Mouse (Mus musculus): ENCODE data around the gene Enkd1. TPM values are rescaled to one million over a fixed set of nuclear protein-coding genes. Genes with fewer than 3 reads are reported as not detected.

The Enkd1 gene
- 1 to 10 TPM; 2.0 to 3.7 TPM for total RNA-seq (2021)
- long read RNA-seq, experiment 1, partial matches to known transcripts, result 0 of 1 reads
- long read RNA-seq, experiment 1, other reads (novel, unspliced or antisense), result 1 of 1 reads
- long read RNA-seq, experiment 2, partial matches to known transcripts, result 0 of 1 reads
- long read RNA-seq, experiment 2, other reads (novel, unspliced or antisense), result 1 of 1 reads

- peak; percentile 66 for DNase-seq
These were observed at the start of gene Enkd1, which contains the start of gene 4933405L10Rik for GRCm38 (mm10) chr8:105707498-105708403. Gene Enkd1, minus strand, starts transcription at chr8:105708210. Gene 4933405L10Rik, plus strand, starts transcription at chr8:105707655.

GRCm38 (mm10) chr8:105754688-105755087 lies 46.7 kb upstream of the Enkd1 start:
- no peak for DNase-seq

GRCm38 (mm10) chr8:105753916-105754315 lies 45.9 kb upstream of the Enkd1 start:
- DNase-seq, result no peak

GRCm38 (mm10) chr8:105750606-105751005 lies 42.6 kb upstream of the Enkd1 start:
- peak; percentile 64 for DNase-seq

GRCm38 (mm10) chr8:105743301-105743700 lies 35.3 kb upstream of the Enkd1 start:
- DNase-seq, result no peak

GRCm38 (mm10) chr8:105739216-105739615 lies 31.2 kb upstream of the Enkd1 start:
- no peak for DNase-seq

GRCm38 (mm10) chr8:105732186-105732585 lies 24.2 kb upstream of the Enkd1 start:
- no peak for DNase-seq

GRCm38 (mm10) chr8:105727397-105728124 lies 19.6 kb upstream of the Enkd1 start:
- no peak for DNase-seq

GRCm38 (mm10) chr8:105725726-105726125 lies 17.7 kb upstream of the Enkd1 start:
- no peak for DNase-seq

GRCm38 (mm10) chr8:105722861-105723260 lies 14.9 kb upstream of the Enkd1 start:
- no peak for DNase-seq

- no peak for DNase-seq
These were observed 11.6 kb upstream of the Enkd1 start for GRCm38 (mm10) chr8:105719637-105720036.

- DNase-seq, result no peak
These were observed 8.4 kb upstream of the Enkd1 start for GRCm38 (mm10) chr8:105716302-105716945.

- no peak for DNase-seq
These were observed 7.0 kb upstream of the Enkd1 start for GRCm38 (mm10) chr8:105715042-105715441.

GRCm38 (mm10) chr8:105714139-105714538 lies 6.1 kb upstream of the Enkd1 start:
- DNase-seq, result peak; percentile 94

- DNase-seq, result no peak
These were observed 4.3 kb upstream of the Enkd1 start for GRCm38 (mm10) chr8:105712286-105712685.

GRCm38 (mm10) chr8:105709317-105709716 lies 1.3 kb upstream of the Enkd1 start:
- DNase-seq, result no peak

- DNase-seq, result no peak
These were observed 665 bp upstream of the Enkd1 start for GRCm38 (mm10) chr8:105708675-105709074.

- DNase-seq, result no peak
These were observed 1.6 kb downstream of the Enkd1 start for GRCm38 (mm10) chr8:105706426-105706825.

GRCm38 (mm10) chr8:105704955-105705354 lies 3.1 kb downstream of the Enkd1 start:
- no peak for DNase-seq

- DNase-seq, result no peak
These were observed 3.7 kb downstream of the Enkd1 start for GRCm38 (mm10) chr8:105704146-105704812.

- no peak for DNase-seq
These were observed 5.1 kb downstream of the Enkd1 start for GRCm38 (mm10) chr8:105702731-105703415.

All from gastrocnemius, postnatal 10 days (tissue).